In the genomic region with DNA sequence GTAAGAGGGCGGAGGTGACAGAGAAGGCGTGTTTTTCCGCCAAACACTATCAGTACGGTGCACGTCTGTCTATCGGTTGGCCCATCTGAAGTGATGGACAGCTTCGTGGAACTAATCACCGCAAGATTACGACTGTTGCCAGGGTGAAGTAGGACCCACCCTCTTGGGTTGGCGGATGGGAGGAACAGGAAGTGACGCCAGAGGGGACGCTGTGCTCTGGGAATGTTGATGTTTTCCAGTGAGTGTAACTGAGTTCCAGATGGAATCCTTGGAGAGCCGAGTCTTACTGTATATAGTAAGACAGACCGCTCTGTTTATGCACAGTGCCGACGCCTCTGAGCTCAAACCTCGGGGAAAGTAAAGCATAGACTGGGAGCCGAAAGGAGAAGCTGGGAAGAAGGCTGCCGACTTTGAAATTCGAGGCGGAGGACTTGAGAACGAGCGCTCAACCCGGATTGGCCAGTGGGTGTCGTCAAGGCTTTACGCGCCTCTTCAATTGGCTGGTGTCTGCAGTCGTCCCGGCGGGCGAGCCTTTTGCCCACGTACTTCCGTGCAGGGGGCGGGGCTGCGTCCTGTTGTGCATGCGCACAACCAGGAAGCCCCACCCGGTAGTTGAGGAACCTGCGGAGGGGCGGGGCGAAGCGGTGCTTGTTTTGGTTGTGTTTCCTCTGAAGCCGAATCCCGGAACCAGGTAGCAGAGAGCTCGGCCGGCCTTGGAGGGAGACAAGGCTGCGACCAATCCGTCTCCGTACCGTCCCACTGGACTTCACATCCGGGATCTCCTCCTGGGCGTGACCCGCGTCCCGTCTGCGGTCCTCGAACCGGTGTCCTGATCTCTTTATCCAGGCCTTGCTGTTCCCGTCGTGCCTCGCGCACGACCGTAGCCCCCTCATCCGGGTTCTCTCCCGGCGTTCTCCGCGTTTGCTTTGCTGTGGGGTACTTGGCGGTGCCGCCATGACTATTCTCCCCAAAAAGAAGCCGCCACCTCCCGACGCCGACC, we compare ENCODE assay signal across 8 mouse cellular contexts. TPM values are rescaled to one million over a fixed set of nuclear protein-coding genes. Genes with fewer than 3 reads are reported as not detected.
DNase-seq lines count a peak whose midpoint lies in the region; ATAC-seq and TF ChIP-seq lines count a peak whose summit lies in the region.

A gene (plus strand): TSS at position 202 of the 1,000 bp plus-strand sequence.

- TF ChIP-seq CTCF in lung, postnatal 0 days (IDR thresholded peaks at IDR 0.05) = 0 out of 2 replicates have a peak, but pooled peaks have one; percentile 2

- H3K4me2 ChIP-seq in lung, postnatal 0 days (replicated peaks; ENCODE audit: low read depth, low read length) = peak within 1 kb of the TSS; percentile 58

- peaks cover 15% of the 10 kb centered on the region for H3K4me1 ChIP-seq in hindbrain, embryonic 10.5 days (replicated peaks)
- H3K4me1 ChIP-seq in lung, postnatal 0 days (ENCODE audit: insufficient read depth, low read depth, low read length) = no peaks in the 10 kb centered on the region

- H3K9me3 ChIP-seq in hindbrain, embryonic 10.5 days = peaks cover 8% of the 10 kb centered on the region
- no peaks in the 10 kb centered on the region for H3K9me3 ChIP-seq in lung, postnatal 0 days (ENCODE audit: low read length)

- peak within 1 kb of the TSS; percentile 88 for H3K27ac ChIP-seq in hindbrain, embryonic 10.5 days
- peak within 1 kb of the TSS; percentile 93 for H3K27ac ChIP-seq in lung, postnatal 0 days (ENCODE audit: low read length)

- ATAC-seq in frontal cortex, adult (ENCODE audit: low TSS enrichment) = peak; percentile 94
- ATAC-seq in lung, postnatal 0 days = peak; percentile 97

- peaks cover 5% of the 10 kb centered on the region for H3K36me3 ChIP-seq in hindbrain, embryonic 10.5 days
- H3K36me3 ChIP-seq in lung, postnatal 0 days (ENCODE audit: insufficient read depth, low read length) = no peaks in the 10 kb centered on the region

- DNase-seq in MN1 (ENCODE audit: low spot score) = peak; percentile 97
- DNase-seq in cerebellum, adult 9-10 months = peak; percentile 94
- peak; percentile 94 for DNase-seq in hindbrain, embryonic 10.5 days (ENCODE audit: low spot score)
- DNase-seq in layer of hippocampus, adult 9-11 months = peak; percentile 97
- DNase-seq in lung, postnatal 0 days (ENCODE audit: low spot score) = peak; percentile 97
- peak; percentile 76 for DNase-seq in ovary, postnatal 14 days (ENCODE audit: low spot score)
- peak; percentile 96 for DNase-seq in thymus, postnatal 14 days

- H3K4me3 ChIP-seq in hindbrain, embryonic 10.5 days = peak within 1 kb of the TSS; percentile 82
- H3K4me3 ChIP-seq in lung, postnatal 0 days (ENCODE audit: low read depth, low read length) = peak within 1 kb of the TSS; percentile 68

- no peak for TF ChIP-seq EP300 in lung, postnatal 0 days (IDR thresholded peaks at IDR 0.05)

- H3K9ac ChIP-seq in lung, postnatal 0 days (replicated peaks; ENCODE audit: low read depth) = peak within 1 kb of the TSS; percentile 70

- WGBS in hindbrain, embryonic 10.5 days = 18% methylated on average over 74 of the region's 74 CpGs
- 11% methylated on average over 62 of the region's 74 CpGs for WGBS in lung, postnatal 0 days

- no peaks in the 10 kb centered on the region for H3K27me3 ChIP-seq in hindbrain, embryonic 10.5 days (ENCODE audit: insufficient read depth, poor library complexity, severe bottlenecking)
- no peaks in the 10 kb centered on the region for H3K27me3 ChIP-seq in lung, postnatal 0 days (replicated peaks; ENCODE audit: insufficient read depth, low read length)

RNA-seq across cellular contexts. Expression of the gene that starts here (rescaled TPM):
- polyA plus RNA-seq in hindbrain, embryonic 10.5 days (2016; fragmentation: Nextera tagmentation; extraction: Ambion mirVana) = 43.8 and 55.9 TPM in 2 replicates
- 29.0 and 30.3 TPM in 2 replicates for polyA plus RNA-seq in lung, postnatal 0 days (2015; fragmentation: Nextera tagmentation; extraction: Ambion mirVana)

Comparison
In these comparisons a context has a peak if more than half of its experiments do, and no peak if none do; other contexts are left out.
1. Peak in every context shown above with its lines: DNase-seq, ATAC-seq, H3K4me3 ChIP-seq and H3K27ac ChIP-seq.